Mouse (Mus musculus): ENCODE results near the gene Sod2. TPM values are rescaled to one million over a fixed set of nuclear protein-coding genes. Genes with fewer than 3 reads are reported as not detected.
A peak's percentile ranks its signal among the peaks of the same experiment; 100 is the strongest.
"Not testable (repeated sequence)": the region's sequence is repeated elsewhere in the genome, so short reads cannot be mapped to it uniquely, and the experiment has no call there.

Gene Sod2
- polyA plus RNA-seq, 1 experiment from 2014 or later: 149 TPM

DNA sequence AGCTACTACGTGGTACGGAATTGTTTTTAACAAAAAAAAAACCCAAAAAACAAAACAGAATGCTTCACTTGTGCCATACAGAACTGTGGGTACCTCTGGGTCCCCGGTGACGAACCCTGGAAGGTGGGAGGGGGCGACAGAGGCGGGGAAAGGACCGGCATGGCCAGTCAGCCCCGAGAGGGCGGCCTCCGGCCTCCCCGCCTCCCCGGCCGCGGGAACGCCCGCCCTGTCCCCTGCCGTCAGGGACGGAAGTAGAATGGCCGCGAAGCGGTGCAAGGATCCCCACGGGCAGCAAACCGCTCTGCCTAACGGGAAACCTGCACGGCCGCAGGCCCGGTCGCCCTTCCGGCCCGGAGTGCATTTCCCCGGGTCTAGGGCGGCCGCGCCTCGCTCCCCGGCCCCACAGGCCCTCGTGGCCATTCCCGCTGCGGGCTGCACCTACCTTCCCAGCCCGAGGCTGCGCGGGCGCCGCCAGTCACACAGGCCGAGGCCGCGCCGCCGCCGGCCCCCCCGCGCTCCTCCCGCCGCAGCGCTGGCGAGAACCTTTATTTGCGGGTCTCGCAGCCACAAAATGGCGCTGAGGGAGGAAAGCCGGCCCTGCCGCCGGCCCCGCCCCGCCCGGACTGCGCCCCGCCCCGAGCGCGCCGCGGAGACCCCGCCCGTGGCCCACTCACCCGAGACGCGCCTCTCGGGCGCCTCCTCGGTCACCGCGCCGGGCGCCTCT lies 14.8 kb upstream of the Sod2 start:
- H3K4me1 ChIP-seq (replicated peaks): peaks cover 31% of the 10 kb centered on the region
- DNase-seq (peak; percentile 81), ATAC-seq (ENCODE audit: low read depth) (peak; percentile 91)
- H3K9me3 ChIP-seq (replicated peaks): no peaks in the 10 kb centered on the region
- peak overlapping the region; percentile 99 for H3K4me3 ChIP-seq (replicated peaks)
- whole genome bisulfite sequencing (ENCODE audit: insufficient replicate concordance): under 1% methylated on average over 83 of the region's 84 CpGs
- peaks cover 12% of the 10 kb centered on the region for H3K36me3 ChIP-seq
- H3K9ac ChIP-seq: peak overlapping the region; percentile 100
- no peaks in the 10 kb centered on the region for H3K27me3 ChIP-seq
- H3K4me2 ChIP-seq: peak overlapping the region; percentile 91
- H3K27ac ChIP-seq: peak overlapping the region; percentile 99

DNA sequence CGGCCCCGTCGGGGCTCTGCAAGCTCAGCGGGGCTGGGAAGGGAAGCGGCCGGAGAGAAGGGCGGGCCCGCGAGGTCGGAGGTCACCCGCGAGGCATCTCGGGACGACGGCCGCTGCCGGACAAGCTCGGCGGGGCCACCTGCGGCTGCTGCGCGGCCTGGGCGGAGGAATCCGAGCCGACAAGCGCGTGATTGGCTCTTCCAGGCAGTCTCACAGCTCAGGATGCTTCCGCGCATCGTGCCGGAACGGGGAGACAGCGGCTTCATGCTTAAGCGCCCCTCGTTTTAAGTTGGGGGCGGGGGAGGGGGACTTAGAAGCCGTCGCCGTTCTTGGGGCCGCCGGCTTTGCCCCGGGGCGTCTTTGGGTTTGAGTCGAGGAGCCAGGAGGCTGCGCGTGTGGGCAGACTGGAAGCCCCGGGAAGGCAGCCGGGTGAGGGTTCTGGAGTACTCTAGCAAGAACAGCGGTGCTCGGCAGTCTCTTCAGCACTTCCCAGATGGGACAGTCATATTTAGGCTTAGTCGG lies 14.1 kb upstream of the Sod2 start:
- DNase-seq: peak; percentile 90
- peak overlapping the region; percentile 99 for H3K27ac ChIP-seq
- no peaks in the 10 kb centered on the region for H3K27me3 ChIP-seq
- peak overlapping the region; percentile 100 for H3K9ac ChIP-seq
- H3K4me1 ChIP-seq (replicated peaks): peaks cover 30% of the 10 kb centered on the region
- under 1% methylated on average over 51 of the region's 51 CpGs for WGBS (ENCODE audit: insufficient replicate concordance)
- H3K4me2 ChIP-seq: peak overlapping the region; percentile 91
- H3K4me3 ChIP-seq (replicated peaks): peak overlapping the region; percentile 99
- no peaks in the 10 kb centered on the region for H3K9me3 ChIP-seq (replicated peaks)
- peaks cover 12% of the 10 kb centered on the region for H3K36me3 ChIP-seq
- ATAC-seq (ENCODE audit: low read depth): peak; percentile 84

DNA sequence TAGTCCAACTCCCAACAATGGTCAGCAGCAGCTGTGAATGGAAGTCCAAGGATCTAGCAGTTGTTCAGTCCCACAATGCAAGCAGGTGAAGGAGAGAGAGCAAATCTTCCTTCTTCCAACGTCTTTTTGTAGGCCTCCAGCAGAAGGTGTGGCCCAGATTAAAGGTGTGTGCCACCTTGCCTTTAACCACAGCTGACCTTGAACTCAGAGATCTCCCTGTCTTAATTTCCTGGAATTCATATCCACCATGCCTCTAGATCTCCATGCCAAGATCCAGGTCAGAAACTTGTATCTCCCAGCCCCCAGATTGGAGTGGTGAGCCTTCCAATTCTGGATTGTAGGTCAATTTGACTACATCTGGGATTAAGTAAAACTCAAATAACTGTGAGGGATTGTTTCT lies 12.6 kb upstream of the Sod2 start, which contains the start of gene Wtap:
Gene Wtap, minus strand, starts transcription at position 101 of the 400 bp plus-strand sequence.
- Histone ChIP-seq H3K27me3 (no peaks in the 10 kb centered on the region), H3K9me3 (replicated peaks) (no peaks in the 10 kb centered on the region), H3K9ac (peak within 1 kb of the TSS; percentile 100), H3K4me3 (replicated peaks) (peak within 1 kb of the TSS; percentile 99), H3K4me2 (peak within 1 kb of the TSS; percentile 91), H3K36me3 (no peaks in the 10 kb centered on the region), H3K4me1 (replicated peaks) (peaks cover 18% of the 10 kb centered on the region), H3K27ac (peak within 1 kb of the TSS; percentile 99)
- ATAC-seq (ENCODE audit: low read depth) (no peak), DNase-seq (no peak)
- 56% methylated on average over 1 of the region's 1 CpGs for WGBS (ENCODE audit: insufficient replicate concordance)

DNA sequence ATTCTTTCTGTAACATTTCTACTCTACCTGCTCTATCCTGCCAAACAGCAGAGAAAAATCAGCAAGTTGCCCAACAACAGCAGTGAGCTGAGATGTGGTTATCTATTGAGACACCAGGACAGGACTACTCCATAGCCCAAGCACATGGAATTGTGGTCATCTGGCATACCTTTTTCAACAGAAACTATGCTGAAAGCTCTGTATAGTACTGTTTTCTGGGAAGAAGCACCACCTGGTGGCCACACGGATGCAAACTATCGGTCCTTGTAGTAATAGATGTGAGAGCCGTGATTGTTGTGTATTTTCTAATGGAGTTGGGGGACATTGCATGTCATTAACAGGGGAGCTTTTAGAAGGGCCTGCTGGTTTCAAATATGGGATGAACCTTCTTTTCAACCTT lies 10.3 kb upstream of the Sod2 start:
- H3K9ac ChIP-seq: no peak overlapping the region
- DNase-seq (no peak), ATAC-seq (ENCODE audit: low read depth) (no peak)
- no peaks in the 10 kb centered on the region for H3K36me3 ChIP-seq
- no peak overlapping the region for H3K4me2 ChIP-seq
- 30% methylated on average over 3 of the region's 3 CpGs for WGBS (ENCODE audit: insufficient replicate concordance)
- H3K4me1 ChIP-seq (replicated peaks): 0 out of 2 replicates have a peak, but pooled peaks cover 2% of the 10 kb centered on the region
- H3K4me3 ChIP-seq (replicated peaks): no peak overlapping the region
- H3K27me3 ChIP-seq: no peaks in the 10 kb centered on the region
- H3K27ac ChIP-seq: no peak overlapping the region
- no peaks in the 10 kb centered on the region for H3K9me3 ChIP-seq (replicated peaks)

DNA sequence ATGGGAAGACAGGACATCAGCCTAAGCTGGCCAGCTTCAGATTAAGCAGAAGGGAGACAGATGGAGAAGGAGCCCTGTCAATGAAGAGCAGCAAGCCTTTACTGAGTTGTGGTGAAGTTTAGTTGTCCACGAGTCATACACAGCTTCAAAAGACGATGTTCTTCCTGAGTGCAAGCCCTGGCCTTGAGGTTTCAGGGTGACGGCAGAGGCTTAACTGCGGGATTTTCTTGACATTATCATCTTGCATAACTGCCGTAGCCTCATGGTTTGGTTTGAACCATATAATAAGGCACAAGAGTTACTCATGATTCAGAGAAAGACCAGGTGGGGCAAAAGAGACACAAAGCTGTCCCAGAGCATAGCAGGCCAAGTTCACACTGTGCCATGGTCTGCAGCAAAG lies 8.8 kb upstream of the Sod2 start:
- H3K36me3 ChIP-seq: no peaks in the 10 kb centered on the region
- H3K9me3 ChIP-seq (replicated peaks): no peaks in the 10 kb centered on the region
- DNase-seq (no peak), ATAC-seq (ENCODE audit: low read depth) (no peak)
- no peak overlapping the region for H3K9ac ChIP-seq
- no peak overlapping the region for H3K4me2 ChIP-seq
- no peak overlapping the region for H3K4me3 ChIP-seq (replicated peaks)
- H3K27ac ChIP-seq: no peak overlapping the region
- H3K4me1 ChIP-seq (replicated peaks): 0 out of 2 replicates have a peak, but pooled peaks cover 2% of the 10 kb centered on the region
- 65% methylated on average over 5 of the region's 5 CpGs for WGBS (ENCODE audit: insufficient replicate concordance)
- H3K27me3 ChIP-seq: no peaks in the 10 kb centered on the region

DNA sequence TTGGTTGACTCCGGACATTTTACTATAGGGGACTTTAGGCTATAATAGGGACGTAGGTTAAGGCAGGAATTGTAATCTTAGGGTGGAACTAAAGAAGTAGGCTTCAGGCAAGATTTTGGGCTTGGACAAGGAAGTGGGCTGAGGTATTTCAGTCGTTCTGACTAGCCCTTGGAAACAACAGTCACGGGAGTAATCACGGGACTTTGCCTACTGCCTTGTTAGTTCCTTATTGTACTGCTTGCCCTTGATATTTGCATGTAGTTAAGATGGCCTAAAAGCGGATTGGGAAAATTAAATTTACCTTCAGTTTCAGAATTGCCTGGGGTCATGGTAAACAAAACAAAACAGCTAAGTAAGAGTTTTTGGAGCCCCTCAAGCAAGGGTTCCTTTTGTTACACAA lies 7.6 kb upstream of the Sod2 start:
- Histone ChIP-seq H3K4me2 (no peak overlapping the region), H3K27me3 (no peaks in the 10 kb centered on the region), H3K27ac (no peak overlapping the region), H3K36me3 (no peaks in the 10 kb centered on the region), H3K9ac (no peak overlapping the region), H3K9me3 (replicated peaks) (no peaks in the 10 kb centered on the region), H3K4me1 (replicated peaks) (no peaks in the 10 kb centered on the region), H3K4me3 (replicated peaks) (no peak overlapping the region)
- WGBS (ENCODE audit: insufficient replicate concordance): 61% methylated on average over 6 of the region's 6 CpGs
- no peak for ATAC-seq (ENCODE audit: low read depth)
- DNase-seq: no peak

DNA sequence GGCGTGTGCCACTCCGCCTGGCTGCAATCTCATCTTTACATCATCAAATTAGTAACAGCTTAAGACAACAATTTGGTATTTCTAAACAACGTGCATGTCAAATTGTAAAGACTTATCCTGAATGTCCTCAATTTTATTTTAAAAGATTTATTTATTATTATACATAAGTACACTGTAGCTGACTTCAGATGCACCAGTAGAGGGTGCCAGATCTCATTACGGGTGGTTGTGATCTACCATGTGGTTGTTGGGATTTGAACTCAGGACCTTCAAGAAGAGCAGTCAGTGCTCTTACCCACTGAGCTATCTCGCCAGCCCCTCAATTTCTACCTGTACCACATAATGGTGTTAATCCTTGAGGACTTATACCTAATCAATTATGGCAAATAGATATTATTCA lies 4.4 kb upstream of the Sod2 start:
- H3K27ac ChIP-seq; DNase-seq; H3K4me2 ChIP-seq; ATAC-seq (ENCODE audit: low read depth); H3K4me3 ChIP-seq (replicated peaks); H3K9ac ChIP-seq; H3K9me3 ChIP-seq (replicated peaks); H3K27me3 ChIP-seq; H3K36me3 ChIP-seq: not testable (repeated sequence)
- H3K4me1 ChIP-seq (replicated peaks): peaks cover 17% of the 10 kb centered on the region
- WGBS (ENCODE audit: insufficient replicate concordance): 72% methylated on average over 5 of the region's 5 CpGs

DNA sequence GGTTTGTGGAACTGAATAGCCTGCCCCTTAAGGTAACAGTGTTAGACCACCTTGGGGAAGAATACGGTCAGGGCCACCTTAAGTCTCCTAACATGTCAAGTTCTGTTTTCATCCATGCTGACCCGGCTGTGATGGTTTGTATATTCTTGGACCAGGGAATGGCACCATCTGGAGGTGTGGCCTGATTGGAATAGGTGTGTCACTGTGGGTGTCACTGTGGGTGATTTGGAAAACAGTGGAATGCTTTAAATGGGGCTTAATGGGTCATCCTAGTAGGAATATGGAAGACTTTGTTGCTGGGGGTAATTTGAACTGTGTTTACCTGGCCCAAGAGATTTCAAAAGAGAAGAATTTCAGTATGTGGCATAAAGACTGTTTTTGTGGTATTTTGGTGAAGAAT lies 2.2 kb upstream of the Sod2 start:
- 68% methylated on average over 2 of the region's 2 CpGs for WGBS (ENCODE audit: insufficient replicate concordance)

DNA sequence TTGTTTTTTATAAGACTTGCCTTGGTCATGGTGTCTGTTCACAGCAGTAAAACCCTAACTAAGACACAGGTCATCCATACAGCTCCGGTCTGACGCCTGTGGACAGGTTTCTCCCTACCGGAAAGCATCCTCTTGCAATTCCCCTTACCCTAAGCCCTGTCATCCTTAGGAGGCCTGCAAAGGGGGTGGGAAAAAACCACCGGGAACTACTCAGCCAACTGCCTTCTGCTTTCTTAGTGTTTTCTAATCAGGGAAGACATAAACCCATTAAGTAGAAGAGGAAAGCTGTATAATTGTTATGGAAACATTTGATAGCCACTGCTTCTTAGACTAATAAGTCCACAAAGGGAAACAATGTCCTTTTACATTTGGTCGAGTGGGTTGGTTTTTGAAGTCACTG lies 338 bp downstream of the Sod2 start:
- DNase-seq (no peak), ATAC-seq (ENCODE audit: low read depth) (no peak)
- peak overlapping the region; percentile 59; the same call in 1 of the 2 replicates for H3K9ac ChIP-seq
- 56% methylated on average over 5 of the region's 5 CpGs for WGBS (ENCODE audit: insufficient replicate concordance)
- H3K4me1 ChIP-seq (replicated peaks): peaks cover 35% of the 10 kb centered on the region
- H3K27me3 ChIP-seq: no peaks in the 10 kb centered on the region
- H3K36me3 ChIP-seq: peaks cover 15% of the 10 kb centered on the region
- H3K27ac ChIP-seq: peak overlapping the region; percentile 60
- no peaks in the 10 kb centered on the region for H3K9me3 ChIP-seq (replicated peaks)
- H3K4me3 ChIP-seq (replicated peaks): peak overlapping the region; percentile 89
- H3K4me2 ChIP-seq: peak overlapping the region; percentile 91

More for the DNA sequence above, 2.2 kb upstream of the Sod2 start:
- not testable (repeated sequence) for H3K4me2 ChIP-seq; H3K4me3 ChIP-seq (replicated peaks); H3K27me3 ChIP-seq; H3K9ac ChIP-seq; H3K36me3 ChIP-seq; H3K27ac ChIP-seq; ATAC-seq (ENCODE audit: low read depth); DNase-seq; H3K9me3 ChIP-seq (replicated peaks)
- H3K4me1 ChIP-seq (replicated peaks): peaks cover 30% of the 10 kb centered on the region

DNA sequence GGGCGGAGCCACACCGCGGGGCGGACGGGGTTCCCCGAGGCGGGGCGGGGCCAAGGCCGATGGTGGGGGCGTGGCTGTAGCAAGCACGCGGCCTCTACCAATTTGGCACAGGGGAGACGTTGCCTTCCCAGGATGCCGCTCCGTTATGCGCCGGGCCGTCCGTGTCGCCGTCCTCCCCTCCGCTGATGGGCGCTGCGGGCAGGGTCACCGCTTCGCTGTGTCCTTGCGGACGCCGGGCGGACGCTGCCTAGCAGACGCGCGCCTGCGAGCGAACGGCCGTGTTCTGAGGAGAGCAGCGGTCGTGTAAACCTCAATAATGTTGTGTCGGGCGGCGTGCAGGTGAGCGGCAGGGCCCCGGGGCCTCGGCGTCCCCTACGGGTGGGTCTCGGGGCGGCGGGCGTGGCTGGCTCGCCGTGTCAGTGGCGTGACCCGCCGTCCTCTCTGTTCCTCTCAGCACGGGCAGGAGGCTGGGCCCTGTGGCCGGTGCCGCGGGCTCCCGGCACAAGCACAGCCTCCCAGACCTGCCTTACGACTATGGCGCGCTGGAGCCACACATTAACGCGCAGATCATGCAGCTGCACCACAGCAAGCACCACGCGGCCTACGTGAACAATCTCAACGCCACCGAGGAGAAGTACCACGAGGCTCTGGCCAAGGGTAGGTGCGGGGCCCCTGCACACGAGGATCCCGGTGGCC lies 1.2 kb downstream of the Sod2 start:
- ATAC-seq (ENCODE audit: low read depth): peak; percentile 98
- peak overlapping the region; percentile 92 for H3K27ac ChIP-seq
- H3K4me3 ChIP-seq (replicated peaks): peak overlapping the region; percentile 89
- H3K9me3 ChIP-seq (replicated peaks): no peaks in the 10 kb centered on the region
- peak; percentile 99 for DNase-seq
- peak overlapping the region; percentile 91 for H3K9ac ChIP-seq
- H3K4me2 ChIP-seq: peak overlapping the region; percentile 91
- no peaks in the 10 kb centered on the region for H3K27me3 ChIP-seq
- peaks cover 35% of the 10 kb centered on the region for H3K4me1 ChIP-seq (replicated peaks)
- peaks cover 24% of the 10 kb centered on the region for H3K36me3 ChIP-seq
- WGBS (ENCODE audit: insufficient replicate concordance): under 1% methylated on average over 75 of the region's 76 CpGs

DNA sequence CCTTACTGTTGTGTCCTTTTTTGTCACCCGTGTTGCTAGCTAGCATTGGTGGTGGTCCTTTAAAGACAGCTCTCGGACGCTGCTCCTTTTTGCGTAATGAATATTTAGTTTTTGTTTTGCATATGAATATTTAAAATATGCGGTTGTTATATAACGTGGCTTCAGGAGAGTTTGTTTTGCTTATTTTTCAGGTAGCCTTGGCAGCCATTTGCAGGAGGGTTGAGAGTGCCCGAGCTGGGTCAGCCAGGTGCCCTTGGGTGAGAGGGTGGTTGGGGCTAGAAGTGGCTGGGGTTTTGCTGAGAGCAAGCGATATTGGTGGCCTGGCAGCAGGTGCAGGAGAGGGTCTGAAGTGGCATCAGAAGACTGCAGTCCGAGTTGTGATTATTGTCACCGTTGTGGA lies 1.9 kb downstream of the Sod2 start:
- H3K27me3 ChIP-seq: no peaks in the 10 kb centered on the region
- under 1% methylated on average over 10 of the region's 10 CpGs for WGBS (ENCODE audit: insufficient replicate concordance)
- H3K27ac ChIP-seq: peak overlapping the region; percentile 92
- peak overlapping the region; percentile 91 for H3K9ac ChIP-seq
- H3K4me3 ChIP-seq (replicated peaks): peak overlapping the region; percentile 89
- peaks cover 35% of the 10 kb centered on the region for H3K4me1 ChIP-seq (replicated peaks)
- H3K4me2 ChIP-seq: peak overlapping the region; percentile 91
- no peaks in the 10 kb centered on the region for H3K9me3 ChIP-seq (replicated peaks)
- peaks cover 31% of the 10 kb centered on the region for H3K36me3 ChIP-seq
- ATAC-seq (ENCODE audit: low read depth) (no peak), DNase-seq (peak; percentile 24)
